14 mouse cellular contexts compared by ENCODE assay signal in the genomic region with DNA sequence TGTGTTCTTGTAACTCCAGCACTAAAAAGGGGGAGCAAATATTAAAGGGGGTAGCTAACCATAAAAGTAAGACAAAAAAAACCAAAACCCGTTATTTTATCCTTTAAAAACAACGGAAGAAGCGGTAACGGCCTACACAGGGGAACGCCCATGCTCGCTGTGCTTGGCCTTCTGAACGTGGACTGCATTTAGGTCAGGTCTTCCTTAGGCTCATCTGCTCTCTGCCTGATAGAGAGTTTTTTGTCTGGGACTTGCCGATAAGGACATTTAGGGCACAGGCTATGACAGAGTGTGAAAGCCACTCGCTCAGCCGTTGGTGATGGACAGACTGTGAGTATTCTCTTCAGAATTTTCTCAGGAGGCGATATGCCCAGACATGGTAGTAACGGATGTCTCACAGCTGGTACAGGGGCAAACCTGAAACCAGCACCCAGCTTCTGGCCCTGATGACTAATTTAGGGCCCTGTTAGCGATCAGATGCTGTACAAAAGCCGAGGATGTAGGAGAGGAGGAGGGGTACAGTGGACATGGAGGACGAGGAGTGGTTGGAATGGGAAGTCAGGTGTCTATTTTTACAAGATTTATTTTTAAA. TPM values are rescaled to one million over a fixed set of nuclear protein-coding genes. Genes with fewer than 3 reads are reported as not detected.
DNase-seq lines count a peak whose midpoint lies in the region; ATAC-seq and TF ChIP-seq lines count a peak whose summit lies in the region.
"Had no signal": no experiment of that assay in that cellular context is flagged by ENCODE, and none has a peak within 500 bp of the region (broad histone marks: within the 10 kb centered on the region; RNA-seq: fewer than 3 reads in every experiment).

No protein-coding gene starts in this region.

- H3K27ac ChIP-seq in intestine, embryonic 15.5 days, result no peak overlapping the region
- H3K27ac ChIP-seq in intestine, postnatal 0 days (ENCODE audit: low read depth, low read length), result no peak overlapping the region
- no peak overlapping the region for H3K27ac ChIP-seq in left cerebral cortex, adult 2 months
- H3K27ac ChIP-seq: embryonic facial prominence, embryonic 13.5 days; macrophage had no signal

- intact Hi-C loops in left cerebral cortex, adult 2 months (cut with DNase I), result no loop called here

- no peaks in the 10 kb centered on the region for H3K27me3 ChIP-seq in intestine, embryonic 15.5 days (replicated peaks)
- H3K27me3 ChIP-seq in intestine, postnatal 0 days (replicated peaks; ENCODE audit: control insufficient read depth, insufficient read depth, low read length), result no peaks in the 10 kb centered on the region
- H3K27me3 ChIP-seq: embryonic facial prominence, embryonic 13.5 days had no signal

- DNase-seq in c-Kit-negative CD71-positive TER-119-positive erythroid progenitor cells, embryonic 14.5 days (ENCODE audit: low read depth, low spot score), result peak; percentile 94
- DNase-seq in induced T-regulatory cell, adult 2 months (ENCODE audit: low read depth), result peak; percentile 67
- DNase-seq in spleen, postnatal 10 days (ENCODE audit: low spot score in 2 of 2), result peak; percentile 67 to 76
- no peak for DNase-seq in left cerebral cortex, adult 2 months (ENCODE audit: extremely low spot score in 1 of 2, low spot score in 2 of 2)
- DNase-seq in gastrocnemius, postnatal 10 days, result no peak
- DNase-seq: adrenal gland, postnatal 10 days; cerebellum, adult 18-20 months; left cerebral cortex, postnatal 4 days had no signal

- peak; percentile 65; the same call in 1 of the 2 replicates for ATAC-seq in intestine, embryonic 15.5 days
- no peak for ATAC-seq in intestine, postnatal 0 days
- ATAC-seq: inflammation-experienced regulatory T-cells, adult 6 months had no signal

- H3K4me3 ChIP-seq in intestine, embryonic 15.5 days (replicated peaks), result no peak overlapping the region
- no peak overlapping the region for H3K4me3 ChIP-seq in intestine, postnatal 0 days (ENCODE audit: low read depth, low read length)
- H3K4me3 ChIP-seq in left cerebral cortex, adult 2 months, result no peak overlapping the region
- H3K4me3 ChIP-seq: embryonic facial prominence, embryonic 13.5 days had no signal

- H3K36me3 ChIP-seq in intestine, embryonic 15.5 days, result no peaks in the 10 kb centered on the region
- no peaks in the 10 kb centered on the region for H3K36me3 ChIP-seq in intestine, postnatal 0 days (ENCODE audit: control insufficient read depth, insufficient read depth)
- H3K36me3 ChIP-seq: embryonic facial prominence, embryonic 13.5 days had no signal

- H3K4me1 ChIP-seq in intestine, embryonic 15.5 days (replicated peaks), result 0 out of 2 replicates have a peak, but pooled peaks cover 4% of the 10 kb centered on the region
- no peaks in the 10 kb centered on the region for H3K4me1 ChIP-seq in intestine, postnatal 0 days (replicated peaks; ENCODE audit: control insufficient read depth, insufficient read depth, low read length)

- TF ChIP-seq CTCF in intestine, postnatal 0 days (IDR thresholded peaks at IDR 0.05; ENCODE audit: low read depth), result no peak
- no peak for TF ChIP-seq CTCF in left cerebral cortex, adult 2 months (IDR thresholded peaks at IDR 0.05)

- H3K9ac ChIP-seq in intestine, embryonic 15.5 days, result no peak overlapping the region
- H3K9ac ChIP-seq in intestine, postnatal 0 days (ENCODE audit: low read depth, low read length), result no peak overlapping the region
- H3K9ac ChIP-seq: embryonic facial prominence, embryonic 13.5 days had no signal

- H3K4me2 ChIP-seq in intestine, embryonic 15.5 days (replicated peaks), result no peak overlapping the region
- no peak overlapping the region for H3K4me2 ChIP-seq in intestine, postnatal 0 days (replicated peaks; ENCODE audit: low read depth)
- H3K4me2 ChIP-seq: embryonic facial prominence, embryonic 13.5 days had no signal

- no peaks in the 10 kb centered on the region for H3K9me3 ChIP-seq in intestine, embryonic 15.5 days
- H3K9me3 ChIP-seq in intestine, postnatal 0 days (ENCODE audit: control insufficient read depth), result no peaks in the 10 kb centered on the region
- H3K9me3 ChIP-seq: embryonic facial prominence, embryonic 13.5 days had no signal

- WGBS in intestine, embryonic 15.5 days, result 90% methylated on average over 15 of the region's 15 CpGs
- 89% methylated on average over 15 of the region's 15 CpGs for WGBS in intestine, postnatal 0 days

RNA-seq across cellular contexts. Expression of a gene that starts 9.8 kb away (rescaled TPM):
- 14.8 and 15.4 TPM in 2 replicates for polyA plus RNA-seq in intestine, embryonic 15.5 days (2015; fragmentation: Nextera tagmentation; extraction: Ambion mirVana)
- 16.6 and 16.9 TPM in 2 replicates for polyA plus RNA-seq in intestine, postnatal 0 days (2015; fragmentation: Nextera tagmentation; extraction: Ambion mirVana)
- total RNA-seq in left cerebral cortex, adult 2 months (2021), result 1 to 10 TPM in 1 of 2 experiments, under 1 TPM in 1; 0.51 to 1.5 TPM
- total RNA-seq in gastrocnemius, postnatal 10 days (2021), result 10 to 100 TPM; 56.0 to 67.3 TPM
- polyA plus RNA-seq: macrophage had no signal

RNA-seq across cellular contexts. Expression of a gene that starts 25.0 kb away (rescaled TPM):
- 0.53 TPM in 1 of 2 replicates, not detected in the other for polyA plus RNA-seq in intestine, embryonic 15.5 days (2015; fragmentation: Nextera tagmentation; extraction: Ambion mirVana)
- 0.38 TPM in 1 of 2 replicates, not detected in the other for polyA plus RNA-seq in intestine, postnatal 0 days (2015; fragmentation: Nextera tagmentation; extraction: Ambion mirVana)
- not detected for total RNA-seq in left cerebral cortex, adult 2 months (2021)
- total RNA-seq in gastrocnemius, postnatal 10 days (2021), result not detected
- total RNA-seq: adrenal gland, postnatal 10 days; left cerebral cortex, postnatal 4 days had no signal
- polyA plus RNA-seq: embryonic facial prominence, embryonic 13.5 days; inflammation-experienced regulatory T-cells, adult 6 months; large intestine, adult 2 months; macrophage had no signal

RNA-seq across cellular contexts. Expression of a gene that starts 25.0 kb away (rescaled TPM):
- 233 TPM in 2 replicates for polyA plus RNA-seq in intestine, embryonic 15.5 days (2015; fragmentation: Nextera tagmentation; extraction: Ambion mirVana)
- 557 and 587 TPM in 2 replicates for polyA plus RNA-seq in intestine, postnatal 0 days (2015; fragmentation: Nextera tagmentation; extraction: Ambion mirVana)
- 100 to 1,000 TPM; 131 to 133 TPM for total RNA-seq in left cerebral cortex, adult 2 months (2021)
- total RNA-seq in gastrocnemius, postnatal 10 days (2021), result 100 to 1,000 TPM; 127 to 139 TPM

RNA-seq across cellular contexts. Expression of a gene that starts 29.9 kb away (rescaled TPM):
- polyA plus RNA-seq in intestine, embryonic 15.5 days (2015; fragmentation: Nextera tagmentation; extraction: Ambion mirVana), result 0.08 and 0.18 TPM in 2 replicates
- 0.88 and 1.0 TPM in 2 replicates for polyA plus RNA-seq in intestine, postnatal 0 days (2015; fragmentation: Nextera tagmentation; extraction: Ambion mirVana)
- total RNA-seq in left cerebral cortex, adult 2 months (2021), result 1 to 10 TPM; 1.2 to 1.6 TPM
- under 1 TPM in 1 of 2 experiments, not detected in 1; 0.11 TPM for total RNA-seq in gastrocnemius, postnatal 10 days (2021)
- polyA plus RNA-seq: macrophage had no signal

Comparison
In these comparisons a context has a peak if more than half of its experiments do, and no peak if none do; other contexts are left out.
1. DNase-seq: peak in c-Kit-negative CD71-positive TER-119-positive erythroid progenitor cells, embryonic 14.5 days (single experiment), induced T-regulatory cell, adult 2 months (single experiment) and spleen, postnatal 10 days (2 of 2); none in left cerebral cortex, adult 2 months (0 of 2) and gastrocnemius, postnatal 10 days (single experiment).
2. RNA of a gene that starts 9.8 kb away (total RNA-seq): 56.0 to 67.3 TPM in gastrocnemius, postnatal 10 days; 0.51 to 1.5 TPM in left cerebral cortex, adult 2 months; every median in the first group is over 10 times any median in the second.